Mouse (Mus musculus): ENCODE results near the gene Rhoh. TPM values are rescaled to one million over a fixed set of nuclear protein-coding genes. Genes with fewer than 3 reads are reported as not detected.
A peak's percentile ranks its signal among the peaks of the same experiment; 100 is the strongest.

The Rhoh gene
- polyA plus RNA-seq, 1 experiment from 2014 or later = 0.52 TPM

GRCm38 (mm10) chr5:65902811-65903210 lies 41.8 kb downstream of the Rhoh start:
- Histone ChIP-seq H3K36me3 (no peaks in the 10 kb centered on the region), H3K4me1 (replicated peaks) (0 out of 2 replicates have a peak, but pooled peaks cover 3% of the 10 kb centered on the region), H3K9me3 (peaks cover 32% of the 10 kb centered on the region), H3K27ac (no peak overlapping the region), H3K27me3 (ENCODE audit: insufficient read depth, poor library complexity, severe bottlenecking) (no peaks in the 10 kb centered on the region), H3K4me3 (no peak overlapping the region)
- WGBS = 95% methylated on average over 9 of the region's 9 CpGs
- no peak for DNase-seq (ENCODE audit: low spot score)

- H3K27ac ChIP-seq = no peak overlapping the region
- H3K4me1 ChIP-seq (replicated peaks) = 0 out of 2 replicates have a peak, but pooled peaks cover 3% of the 10 kb centered on the region
- no peak for DNase-seq (ENCODE audit: low spot score)
- WGBS = 91% methylated on average over 4 of the region's 4 CpGs
- no peaks in the 10 kb centered on the region for H3K27me3 ChIP-seq (ENCODE audit: insufficient read depth, poor library complexity, severe bottlenecking)
- H3K9me3 ChIP-seq = peaks cover 32% of the 10 kb centered on the region
- no peak overlapping the region for H3K4me3 ChIP-seq
- no peaks in the 10 kb centered on the region for H3K36me3 ChIP-seq
Measured at GRCm38 (mm10) chr5:65904476-65904875, 43.5 kb downstream of the Rhoh start.

- Histone ChIP-seq H3K9me3 (peaks cover 20% of the 10 kb centered on the region), H3K4me1 (replicated peaks) (no peaks in the 10 kb centered on the region), H3K27ac (no peak overlapping the region), H3K36me3 (no peaks in the 10 kb centered on the region), H3K27me3 (ENCODE audit: insufficient read depth, poor library complexity, severe bottlenecking) (no peaks in the 10 kb centered on the region), H3K4me3 (no peak overlapping the region)
- DNase-seq (ENCODE audit: low spot score) = no peak
- 81% methylated on average over 2 of the region's 2 CpGs for WGBS
Measured at GRCm38 (mm10) chr5:65908751-65909150, 47.7 kb downstream of the Rhoh start.

- Histone ChIP-seq H3K36me3 (no peaks in the 10 kb centered on the region), H3K27me3 (ENCODE audit: insufficient read depth, poor library complexity, severe bottlenecking) (no peaks in the 10 kb centered on the region), H3K4me3 (no peak overlapping the region), H3K4me1 (replicated peaks) (no peaks in the 10 kb centered on the region), H3K9me3 (peaks cover 15% of the 10 kb centered on the region), H3K27ac (no peak overlapping the region)
- DNase-seq (ENCODE audit: low spot score) = no peak
- 85% methylated on average over 4 of the region's 4 CpGs for WGBS
Measured at GRCm38 (mm10) chr5:65909321-65909720, 48.3 kb downstream of the Rhoh start.

- Histone ChIP-seq H3K36me3 (no peaks in the 10 kb centered on the region), H3K27ac (no peak overlapping the region), H3K27me3 (ENCODE audit: insufficient read depth, poor library complexity, severe bottlenecking) (no peaks in the 10 kb centered on the region), H3K4me1 (replicated peaks) (no peaks in the 10 kb centered on the region), H3K4me3 (no peak overlapping the region), H3K9me3 (peaks cover 6% of the 10 kb centered on the region)
- 84% methylated on average over 4 of the region's 4 CpGs for WGBS
- DNase-seq (ENCODE audit: low spot score) = no peak
Measured at GRCm38 (mm10) chr5:65910398-65910797, 49.4 kb downstream of the Rhoh start.

- Histone ChIP-seq H3K4me1 (replicated peaks) (no peaks in the 10 kb centered on the region), H3K9me3 (peaks cover 1% of the 10 kb centered on the region; the same call in 1 of the 2 replicates), H3K4me3 (no peak overlapping the region), H3K36me3 (no peaks in the 10 kb centered on the region), H3K27me3 (ENCODE audit: insufficient read depth, poor library complexity, severe bottlenecking) (no peaks in the 10 kb centered on the region), H3K27ac (no peak overlapping the region)
- DNase-seq (ENCODE audit: low spot score) = no peak
- 85% methylated on average over 7 of the region's 7 CpGs for WGBS
Measured at GRCm38 (mm10) chr5:65911676-65912075, 50.7 kb downstream of the Rhoh start.

GRCm38 (mm10) chr5:65912201-65912600 lies 51.2 kb downstream of the Rhoh start:
- 86% methylated on average over 5 of the region's 5 CpGs for WGBS
- H3K27me3 ChIP-seq (ENCODE audit: insufficient read depth, poor library complexity, severe bottlenecking) = no peaks in the 10 kb centered on the region
- H3K27ac ChIP-seq = no peak overlapping the region
- H3K36me3 ChIP-seq = no peaks in the 10 kb centered on the region
- H3K4me3 ChIP-seq = no peak overlapping the region
- H3K9me3 ChIP-seq = no peaks in the 10 kb centered on the region
- DNase-seq (ENCODE audit: low spot score) = no peak
- H3K4me1 ChIP-seq (replicated peaks) = no peaks in the 10 kb centered on the region

GRCm38 (mm10) chr5:65913126-65913525 lies 52.1 kb downstream of the Rhoh start:
- no peaks in the 10 kb centered on the region for H3K27me3 ChIP-seq (ENCODE audit: insufficient read depth, poor library complexity, severe bottlenecking)
- H3K4me3 ChIP-seq = no peak overlapping the region
- peaks cover under 1% of the 10 kb centered on the region for H3K4me1 ChIP-seq (replicated peaks)
- H3K27ac ChIP-seq = no peak overlapping the region
- no peak for DNase-seq (ENCODE audit: low spot score)
- H3K9me3 ChIP-seq = no peaks in the 10 kb centered on the region
- WGBS = 90% methylated on average over 9 of the region's 9 CpGs
- no peaks in the 10 kb centered on the region for H3K36me3 ChIP-seq

- Histone ChIP-seq H3K4me3 (no peak overlapping the region), H3K4me1 (replicated peaks) (peaks cover 13% of the 10 kb centered on the region), H3K36me3 (no peaks in the 10 kb centered on the region), H3K9me3 (no peaks in the 10 kb centered on the region), H3K27me3 (ENCODE audit: insufficient read depth, poor library complexity, severe bottlenecking) (no peaks in the 10 kb centered on the region), H3K27ac (no peak overlapping the region)
- no peak for DNase-seq (ENCODE audit: low spot score)
- 93% methylated on average over 7 of the region's 7 CpGs for WGBS
Measured at GRCm38 (mm10) chr5:65914342-65914741, 53.3 kb downstream of the Rhoh start.

GRCm38 (mm10) chr5:65916930-65917329 lies 55.9 kb downstream of the Rhoh start:
- Histone ChIP-seq H3K27me3 (ENCODE audit: insufficient read depth, poor library complexity, severe bottlenecking) (no peaks in the 10 kb centered on the region), H3K4me3 (no peak overlapping the region), H3K27ac (no peak overlapping the region), H3K9me3 (no peaks in the 10 kb centered on the region), H3K36me3 (no peaks in the 10 kb centered on the region), H3K4me1 (replicated peaks) (peaks cover 13% of the 10 kb centered on the region)
- WGBS = 88% methylated on average over 5 of the region's 5 CpGs
- DNase-seq (ENCODE audit: low spot score) = no peak

- H3K4me1 ChIP-seq (replicated peaks) = peaks cover 13% of the 10 kb centered on the region
- H3K27me3 ChIP-seq (ENCODE audit: insufficient read depth, poor library complexity, severe bottlenecking) = no peaks in the 10 kb centered on the region
- no peaks in the 10 kb centered on the region for H3K36me3 ChIP-seq
- 0 out of 2 replicates have a peak overlapping the region, but pooled peaks have one; percentile 18 for H3K27ac ChIP-seq
- no peak overlapping the region for H3K4me3 ChIP-seq
- WGBS = 81% methylated on average over 3 of the region's 3 CpGs
- H3K9me3 ChIP-seq = no peaks in the 10 kb centered on the region
- no peak for DNase-seq (ENCODE audit: low spot score)
Measured at GRCm38 (mm10) chr5:65918601-65919000, 57.6 kb downstream of the Rhoh start.

GRCm38 (mm10) chr5:65919326-65919725 lies 58.3 kb downstream of the Rhoh start:
- 0 out of 2 replicates have a peak overlapping the region, but pooled peaks have one; percentile 13 for H3K27ac ChIP-seq
- H3K36me3 ChIP-seq = no peaks in the 10 kb centered on the region
- WGBS = 84% methylated on average over 12 of the region's 12 CpGs
- H3K27me3 ChIP-seq (ENCODE audit: insufficient read depth, poor library complexity, severe bottlenecking) = no peaks in the 10 kb centered on the region
- peaks cover 13% of the 10 kb centered on the region for H3K4me1 ChIP-seq (replicated peaks)
- DNase-seq (ENCODE audit: low spot score) = no peak
- no peaks in the 10 kb centered on the region for H3K9me3 ChIP-seq
- no peak overlapping the region for H3K4me3 ChIP-seq

GRCm38 (mm10) chr5:65919904-65920303 lies 58.9 kb downstream of the Rhoh start:
- H3K4me1 ChIP-seq (replicated peaks) = peaks cover 13% of the 10 kb centered on the region
- H3K27ac ChIP-seq = no peak overlapping the region
- 98% methylated on average over 3 of the region's 3 CpGs for WGBS
- no peak for DNase-seq (ENCODE audit: low spot score)
- H3K9me3 ChIP-seq = no peaks in the 10 kb centered on the region
- no peak overlapping the region for H3K4me3 ChIP-seq
- H3K36me3 ChIP-seq = no peaks in the 10 kb centered on the region
- no peaks in the 10 kb centered on the region for H3K27me3 ChIP-seq (ENCODE audit: insufficient read depth, poor library complexity, severe bottlenecking)

Data from hindbrain, embryonic 10.5 days (tissue).